Mouse (Mus musculus): ENCODE measurements around the gene Endou. TPM values are rescaled to one million over a fixed set of nuclear protein-coding genes. Genes with fewer than 3 reads are reported as not detected.

The Endou gene
- 0.19 and 0.43 TPM in 2 replicates for polyA plus RNA-seq (2014; fragmentation: Nextera tagmentation; extraction: Ambion mirVana)

DNA sequence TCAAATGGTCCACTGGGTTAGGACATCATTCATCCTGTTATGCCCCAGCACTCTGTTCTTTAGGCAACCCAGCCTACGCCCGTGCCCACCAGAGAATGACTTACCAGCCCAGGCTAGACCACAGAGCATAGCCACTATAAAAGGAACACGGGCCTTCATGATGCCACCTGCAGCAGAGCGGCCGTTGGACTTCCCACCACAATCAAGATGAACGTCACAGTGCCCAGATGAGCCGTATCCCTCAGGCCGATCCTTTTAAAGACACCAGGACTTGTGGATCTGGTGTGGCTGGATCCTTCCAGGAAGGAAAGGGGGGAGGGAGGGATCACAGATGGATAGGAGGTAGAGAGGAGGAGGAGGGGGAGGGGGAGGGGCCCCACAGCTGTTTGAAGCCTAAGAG lies at the start of gene Endou:
Gene Endou (minus strand): TSS at position 229 of the 400 bp plus-strand sequence.
- Histone ChIP-seq H3K9me3 (ENCODE audit: control insufficient read depth, low read length) (0 out of 2 replicates have a peak, but pooled peaks cover 3% of the 10 kb centered on the region), H3K4me2 (ENCODE audit: low read length) (no peak within 1 kb of the TSS), H3K9ac (ENCODE audit: low read length) (no peak within 1 kb of the TSS), H3K4me1 (ENCODE audit: control insufficient read depth in 2 of 2, insufficient read depth in 2 of 2, low read length in 2 of 2) (peaks cover 4 to 8% of the 10 kb centered on the region in 2 experiments; a peak in 1 of 4 replicates), H3K36me3 (ENCODE audit: control insufficient read depth, insufficient read depth, low read length) (no peaks in the 10 kb centered on the region), H3K4me3 (ENCODE audit: control insufficient read depth in 1 of 2, insufficient read depth in 1 of 2, low read depth in 1 of 2, low read length in 2 of 2) (no peak within 1 kb of the TSS), H3K27ac (replicated peaks in 1 of 2; ENCODE audit: control insufficient read depth in 1 of 2, insufficient read depth in 1 of 2, low read depth in 2 of 2, low read length in 2 of 2) (no peak within 1 kb of the TSS), H3K27me3 (ENCODE audit: control insufficient read depth, insufficient read depth, low read length) (no peaks in the 10 kb centered on the region)
- WGBS: 86% methylated on average over 8 of the region's 8 CpGs
- no peak for ATAC-seq (ENCODE audit: insufficient number of reproducible peaks, insufficient read depth, low FRiP score, low read depth)

DNA sequence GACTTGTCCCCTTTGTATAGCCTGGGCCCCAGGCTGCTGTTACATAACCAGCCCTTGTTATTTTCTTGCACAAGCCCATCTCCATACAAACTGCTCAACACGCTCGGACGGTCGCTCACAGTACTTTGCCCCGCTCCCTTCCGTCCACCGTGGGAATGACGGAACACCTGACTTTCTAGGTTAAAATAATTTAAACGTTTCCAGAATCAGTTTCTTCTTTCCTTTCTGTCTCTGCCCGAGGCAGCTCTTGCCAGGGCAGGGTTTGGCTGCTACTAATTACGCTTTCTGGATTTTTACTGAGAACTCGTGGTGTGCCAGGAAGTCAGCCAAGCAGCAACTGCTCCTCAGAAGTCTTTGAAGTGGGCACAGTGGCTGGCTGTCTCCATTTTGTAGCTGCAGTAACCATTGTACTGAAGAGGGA lies 49.5 kb upstream of the Endou start:
- Histone ChIP-seq H3K9me3 (ENCODE audit: control insufficient read depth, low read length) (no peaks in the 10 kb centered on the region), H3K27me3 (ENCODE audit: control insufficient read depth, insufficient read depth, low read length) (no peaks in the 10 kb centered on the region), H3K4me2 (ENCODE audit: low read length) (no peak overlapping the region), H3K4me3 (ENCODE audit: control insufficient read depth in 1 of 2, insufficient read depth in 1 of 2, low read depth in 1 of 2, low read length in 2 of 2) (no peak overlapping the region), H3K27ac (replicated peaks in 1 of 2; ENCODE audit: control insufficient read depth in 1 of 2, insufficient read depth in 1 of 2, low read depth in 2 of 2, low read length in 2 of 2) (0 out of 4 replicates have a peak overlapping the region, but pooled peaks of 1 of the 2 experiments have one; percentile 3), H3K36me3 (ENCODE audit: control insufficient read depth, insufficient read depth, low read length) (no peaks in the 10 kb centered on the region), H3K9ac (ENCODE audit: low read length) (no peak overlapping the region), H3K4me1 (ENCODE audit: control insufficient read depth in 2 of 2, insufficient read depth in 2 of 2, low read length in 2 of 2) (peaks cover 13 to 30% of the 10 kb centered on the region in 2 experiments)
- no peak for ATAC-seq (ENCODE audit: insufficient number of reproducible peaks, insufficient read depth, low FRiP score, low read depth)
- WGBS: 90% methylated on average over 12 of the region's 12 CpGs

DNA sequence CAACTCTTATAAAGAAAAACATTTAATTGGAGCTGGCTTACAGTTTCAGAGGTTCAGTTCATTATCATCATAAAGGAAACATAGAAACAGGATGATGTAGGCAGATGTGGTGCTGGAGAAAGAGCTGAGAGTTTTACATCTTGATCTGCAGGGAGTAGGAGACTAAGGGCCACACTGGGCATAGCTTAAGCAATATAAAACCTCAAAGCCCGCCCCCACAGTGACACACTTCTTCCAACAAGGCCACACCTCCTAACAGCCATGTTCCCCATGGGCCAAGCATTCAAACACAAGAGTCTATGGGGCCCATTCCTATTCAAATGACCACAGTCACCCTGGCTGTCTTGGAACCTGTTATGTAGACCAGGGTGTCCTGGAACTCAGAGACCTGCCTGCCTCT lies 48.4 kb upstream of the Endou start:
- Histone ChIP-seq H3K4me1 (ENCODE audit: control insufficient read depth in 2 of 2, insufficient read depth in 2 of 2, low read length in 2 of 2) (peaks cover 10 to 26% of the 10 kb centered on the region in 2 experiments), H3K27ac (replicated peaks in 1 of 2; ENCODE audit: control insufficient read depth in 1 of 2, insufficient read depth in 1 of 2, low read depth in 2 of 2, low read length in 2 of 2) (no peak overlapping the region), H3K9ac (ENCODE audit: low read length) (no peak overlapping the region), H3K4me3 (ENCODE audit: control insufficient read depth in 1 of 2, insufficient read depth in 1 of 2, low read depth in 1 of 2, low read length in 2 of 2) (no peak overlapping the region), H3K27me3 (ENCODE audit: control insufficient read depth, insufficient read depth, low read length) (no peaks in the 10 kb centered on the region), H3K4me2 (ENCODE audit: low read length) (no peak overlapping the region), H3K9me3 (ENCODE audit: control insufficient read depth, low read length) (no peaks in the 10 kb centered on the region), H3K36me3 (ENCODE audit: control insufficient read depth, insufficient read depth, low read length) (no peaks in the 10 kb centered on the region)
- no peak for ATAC-seq (ENCODE audit: insufficient number of reproducible peaks, insufficient read depth, low FRiP score, low read depth)
- 83% methylated on average over 1 of the region's 1 CpGs for WGBS

DNA sequence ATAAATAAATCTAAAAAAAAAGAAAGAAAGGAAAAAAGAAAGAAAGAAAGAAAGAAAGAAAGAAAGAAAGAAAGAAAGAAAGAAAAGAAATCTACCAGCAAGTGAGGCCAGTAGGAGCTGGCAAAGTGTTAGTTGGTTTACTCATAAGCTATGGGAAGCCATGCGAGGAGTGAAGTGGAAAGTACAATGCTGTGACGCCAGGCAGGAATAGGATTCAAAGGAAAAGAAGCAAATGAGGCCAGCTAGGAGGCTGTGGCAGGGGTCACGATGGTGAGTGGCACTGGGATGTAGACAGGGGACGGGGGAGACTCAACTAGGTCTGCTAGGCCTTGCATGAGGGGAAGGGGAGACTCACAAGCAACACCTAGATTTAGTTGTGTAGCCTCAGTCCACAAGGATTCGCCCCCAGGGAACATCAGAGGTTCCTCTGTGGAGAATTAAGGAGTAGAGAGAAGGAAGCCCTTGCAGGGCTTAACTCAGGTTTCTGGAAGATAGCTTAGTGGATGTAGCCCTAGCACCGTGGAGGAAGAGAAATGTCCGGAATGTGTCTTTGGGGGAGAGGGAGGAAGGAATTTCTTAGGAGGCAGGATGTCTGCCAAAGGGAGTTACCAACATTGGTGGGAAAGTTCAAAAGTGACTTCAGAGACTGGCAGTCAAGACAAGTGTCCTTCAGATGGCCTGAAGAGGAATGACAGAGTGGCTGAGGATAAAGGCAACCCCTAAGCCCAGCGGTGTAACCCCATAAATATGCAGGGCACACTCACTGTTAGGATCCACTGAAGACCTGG lies 47.4 kb upstream of the Endou start, which contains the start of gene Slc48a1:
Gene Slc48a1 (plus strand): TSS at position 210 of the 788 bp plus-strand sequence.
- ATAC-seq (ENCODE audit: insufficient number of reproducible peaks, insufficient read depth, low FRiP score, low read depth): no peak
- Histone ChIP-seq H3K27ac (replicated peaks in 1 of 2; ENCODE audit: control insufficient read depth in 1 of 2, insufficient read depth in 1 of 2, low read depth in 2 of 2, low read length in 2 of 2) (peak within 1 kb of the TSS in 1 of 2 experiments; percentile 41; a peak in 2 of 4 replicates), H3K9ac (ENCODE audit: low read length) (no peak within 1 kb of the TSS), H3K9me3 (ENCODE audit: control insufficient read depth, low read length) (no peaks in the 10 kb centered on the region), H3K4me1 (ENCODE audit: control insufficient read depth in 2 of 2, insufficient read depth in 2 of 2, low read length in 2 of 2) (peaks cover 18 to 35% of the 10 kb centered on the region in 2 experiments), H3K4me3 (ENCODE audit: control insufficient read depth in 1 of 2, insufficient read depth in 1 of 2, low read depth in 1 of 2, low read length in 2 of 2) (no peak within 1 kb of the TSS), H3K4me2 (ENCODE audit: low read length) (no peak within 1 kb of the TSS), H3K36me3 (ENCODE audit: control insufficient read depth, insufficient read depth, low read length) (no peaks in the 10 kb centered on the region), H3K27me3 (ENCODE audit: control insufficient read depth, insufficient read depth, low read length) (no peaks in the 10 kb centered on the region)
- WGBS: 52% methylated on average over 8 of the region's 8 CpGs

DNA sequence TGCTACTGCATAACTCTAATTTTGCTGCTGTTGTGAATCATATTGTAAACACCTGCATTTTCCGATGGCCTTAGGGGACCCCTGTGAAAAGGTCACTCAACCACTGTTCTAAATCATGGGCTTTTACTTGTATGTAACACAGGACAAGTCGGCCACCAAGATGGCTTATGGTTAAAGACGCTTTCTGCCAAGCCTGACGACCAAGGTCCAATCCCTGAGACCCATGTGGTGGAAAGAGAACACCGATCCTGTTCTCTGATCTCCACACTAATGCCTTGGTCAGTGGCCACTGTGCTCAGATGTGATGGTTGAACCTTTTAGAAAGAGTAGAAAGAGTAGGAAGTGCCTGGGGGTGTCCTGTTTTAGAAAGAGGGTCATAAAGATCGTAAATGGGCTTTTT lies 45.8 kb upstream of the Endou start:
- no peak overlapping the region for H3K9ac ChIP-seq (ENCODE audit: low read length)
- no peak overlapping the region for H3K27ac ChIP-seq (replicated peaks in 1 of 2; ENCODE audit: control insufficient read depth in 1 of 2, insufficient read depth in 1 of 2, low read depth in 2 of 2, low read length in 2 of 2)
- H3K36me3 ChIP-seq (ENCODE audit: control insufficient read depth, insufficient read depth, low read length): no peaks in the 10 kb centered on the region
- no peak overlapping the region for H3K4me3 ChIP-seq (ENCODE audit: control insufficient read depth in 1 of 2, insufficient read depth in 1 of 2, low read depth in 1 of 2, low read length in 2 of 2)
- WGBS: 87% methylated on average over 6 of the region's 6 CpGs
- ATAC-seq (ENCODE audit: insufficient number of reproducible peaks, insufficient read depth, low FRiP score, low read depth): no peak
- no peaks in the 10 kb centered on the region for H3K9me3 ChIP-seq (ENCODE audit: control insufficient read depth, low read length)
- H3K4me2 ChIP-seq (ENCODE audit: low read length): no peak overlapping the region
- H3K27me3 ChIP-seq (ENCODE audit: control insufficient read depth, insufficient read depth, low read length): no peaks in the 10 kb centered on the region
- H3K4me1 ChIP-seq (ENCODE audit: control insufficient read depth in 2 of 2, insufficient read depth in 2 of 2, low read length in 2 of 2): peaks cover 23 to 40% of the 10 kb centered on the region in 2 experiments

DNA sequence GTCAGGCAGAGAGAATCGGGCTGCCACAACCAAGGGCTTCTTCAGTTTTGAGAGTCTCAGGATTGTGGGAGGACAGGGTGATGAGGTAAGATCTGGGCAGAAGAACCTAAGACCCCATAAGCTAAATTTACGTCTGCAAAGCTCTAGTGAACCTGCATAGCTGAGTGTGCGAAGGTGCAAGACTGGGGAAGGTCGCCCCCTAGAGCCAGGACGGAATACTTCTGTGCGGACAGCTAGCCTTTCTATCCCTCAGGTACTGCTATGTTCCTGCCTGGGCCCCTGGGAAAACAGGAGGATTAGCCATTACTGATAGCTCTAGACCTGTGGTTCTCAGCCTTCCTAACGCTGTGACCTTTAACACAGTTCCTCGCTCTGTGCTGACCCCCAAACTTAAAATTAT lies 45.4 kb upstream of the Endou start:
- no peak overlapping the region for H3K4me2 ChIP-seq (ENCODE audit: low read length)
- 7% methylated on average over 8 of the region's 8 CpGs for WGBS
- H3K27ac ChIP-seq (replicated peaks in 1 of 2; ENCODE audit: control insufficient read depth in 1 of 2, insufficient read depth in 1 of 2, low read depth in 2 of 2, low read length in 2 of 2): no peak overlapping the region
- H3K27me3 ChIP-seq (ENCODE audit: control insufficient read depth, insufficient read depth, low read length): no peaks in the 10 kb centered on the region
- no peak overlapping the region for H3K9ac ChIP-seq (ENCODE audit: low read length)
- H3K4me1 ChIP-seq (ENCODE audit: control insufficient read depth in 2 of 2, insufficient read depth in 2 of 2, low read length in 2 of 2): peaks cover 24 to 41% of the 10 kb centered on the region in 2 experiments
- no peak for ATAC-seq (ENCODE audit: insufficient number of reproducible peaks, insufficient read depth, low FRiP score, low read depth)
- H3K36me3 ChIP-seq (ENCODE audit: control insufficient read depth, insufficient read depth, low read length): no peaks in the 10 kb centered on the region
- no peaks in the 10 kb centered on the region for H3K9me3 ChIP-seq (ENCODE audit: control insufficient read depth, low read length)
- H3K4me3 ChIP-seq (ENCODE audit: control insufficient read depth in 1 of 2, insufficient read depth in 1 of 2, low read depth in 1 of 2, low read length in 2 of 2): no peak overlapping the region

DNA sequence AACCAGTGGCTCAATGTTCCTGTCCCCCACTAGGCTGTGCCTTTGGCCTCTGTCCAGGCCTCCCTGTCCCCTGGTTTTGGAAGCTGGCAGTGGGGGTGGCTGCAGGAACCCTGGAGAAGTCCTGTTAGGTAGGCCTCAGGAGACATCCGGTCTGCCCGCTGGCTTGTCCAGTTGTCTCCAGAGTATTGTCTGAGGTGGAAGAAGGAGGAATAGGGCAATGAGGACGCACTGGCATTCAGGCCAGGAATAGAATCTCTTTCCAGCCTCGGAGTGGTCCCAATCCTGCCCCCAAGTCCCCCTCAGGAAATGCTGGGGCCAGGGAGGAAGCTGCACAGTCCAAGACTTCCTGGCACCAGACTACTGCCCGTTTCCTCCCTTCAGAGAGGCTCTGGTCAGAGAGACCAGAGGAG lies 42.8 kb upstream of the Endou start:
- H3K9me3 ChIP-seq (ENCODE audit: control insufficient read depth, low read length): no peaks in the 10 kb centered on the region
- peak overlapping the region; percentile 17; the same call in 1 of the 2 replicates for H3K9ac ChIP-seq (ENCODE audit: low read length)
- H3K27ac ChIP-seq (replicated peaks in 1 of 2; ENCODE audit: control insufficient read depth in 1 of 2, insufficient read depth in 1 of 2, low read depth in 2 of 2, low read length in 2 of 2): peak overlapping the region; percentile 80 to 90
- peak overlapping the region; percentile 45; the same call in 1 of the 2 replicates for H3K4me2 ChIP-seq (ENCODE audit: low read length)
- no peaks in the 10 kb centered on the region for H3K36me3 ChIP-seq (ENCODE audit: control insufficient read depth, insufficient read depth, low read length)
- H3K4me3 ChIP-seq (ENCODE audit: control insufficient read depth in 1 of 2, insufficient read depth in 1 of 2, low read depth in 1 of 2, low read length in 2 of 2): no peak overlapping the region
- H3K4me1 ChIP-seq (ENCODE audit: control insufficient read depth in 2 of 2, insufficient read depth in 2 of 2, low read length in 2 of 2): peaks cover 29 to 34% of the 10 kb centered on the region in 2 experiments
- WGBS: 43% methylated on average over 5 of the region's 5 CpGs
- no peaks in the 10 kb centered on the region for H3K27me3 ChIP-seq (ENCODE audit: control insufficient read depth, insufficient read depth, low read length)
- peak; percentile 45; the same call in 1 of the 2 replicates for ATAC-seq (ENCODE audit: insufficient number of reproducible peaks, insufficient read depth, low FRiP score, low read depth)
